Mouse (Mus musculus): Measurements from ENCODE around the gene Wdr81.
A peak's percentile ranks its signal among the peaks of the same experiment; 100 is the strongest.
"Not testable (repeated sequence)": the region's sequence is repeated elsewhere in the genome, so short reads cannot be mapped to it uniquely, and the experiment has no call there.

Gene Wdr81

DNA sequence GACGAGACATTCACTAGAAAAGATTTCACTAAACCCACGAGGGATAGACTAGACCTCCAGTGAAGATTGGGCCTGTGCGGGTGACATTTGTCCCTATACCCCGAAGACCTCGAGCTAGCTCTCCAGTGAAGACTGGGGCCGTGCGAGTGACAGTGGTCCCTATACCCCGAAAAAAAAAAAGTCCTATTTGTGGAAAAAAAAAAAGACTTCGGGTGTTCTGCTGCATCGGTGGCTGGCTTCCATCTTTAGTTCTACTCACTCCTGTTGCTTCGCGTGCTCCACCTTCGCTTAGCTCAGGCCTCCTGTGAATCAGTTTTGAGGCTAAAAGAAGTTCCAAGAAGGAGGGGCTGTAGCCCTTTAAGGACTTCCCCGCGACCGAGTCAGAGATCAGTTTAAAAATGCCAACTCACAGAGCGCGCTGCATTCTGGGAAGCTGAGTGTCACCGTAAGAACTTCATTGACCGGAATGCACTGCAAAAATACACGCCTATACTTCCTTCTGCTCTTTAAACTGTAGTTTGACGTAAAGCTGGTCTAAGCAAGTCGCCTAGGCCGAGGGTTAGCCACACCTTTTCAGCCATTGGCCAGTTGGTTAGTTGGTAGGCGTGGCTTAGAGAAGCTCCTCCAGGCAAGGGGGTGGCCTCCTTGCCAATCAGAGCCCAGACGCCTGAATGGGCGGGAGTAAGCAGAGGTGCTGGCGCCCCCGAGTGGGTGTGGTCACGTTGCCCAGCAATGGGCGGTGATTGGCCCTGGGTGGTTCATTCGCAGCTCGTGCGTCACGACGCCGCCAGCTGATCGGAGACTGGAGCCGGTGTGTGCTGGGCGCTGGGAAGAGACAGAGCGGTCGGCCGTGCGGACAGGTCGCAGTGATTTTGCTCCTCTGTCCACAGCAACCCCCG lies 6.6 kb upstream of the Wdr81 start, which contains the start of gene Tlcd2:
TSS of gene Tlcd2 (plus strand) at position 872 of the 899 bp plus-strand sequence.
- peak; percentile 99 for DNase-seq (ENCODE audit: low spot score)

DNA sequence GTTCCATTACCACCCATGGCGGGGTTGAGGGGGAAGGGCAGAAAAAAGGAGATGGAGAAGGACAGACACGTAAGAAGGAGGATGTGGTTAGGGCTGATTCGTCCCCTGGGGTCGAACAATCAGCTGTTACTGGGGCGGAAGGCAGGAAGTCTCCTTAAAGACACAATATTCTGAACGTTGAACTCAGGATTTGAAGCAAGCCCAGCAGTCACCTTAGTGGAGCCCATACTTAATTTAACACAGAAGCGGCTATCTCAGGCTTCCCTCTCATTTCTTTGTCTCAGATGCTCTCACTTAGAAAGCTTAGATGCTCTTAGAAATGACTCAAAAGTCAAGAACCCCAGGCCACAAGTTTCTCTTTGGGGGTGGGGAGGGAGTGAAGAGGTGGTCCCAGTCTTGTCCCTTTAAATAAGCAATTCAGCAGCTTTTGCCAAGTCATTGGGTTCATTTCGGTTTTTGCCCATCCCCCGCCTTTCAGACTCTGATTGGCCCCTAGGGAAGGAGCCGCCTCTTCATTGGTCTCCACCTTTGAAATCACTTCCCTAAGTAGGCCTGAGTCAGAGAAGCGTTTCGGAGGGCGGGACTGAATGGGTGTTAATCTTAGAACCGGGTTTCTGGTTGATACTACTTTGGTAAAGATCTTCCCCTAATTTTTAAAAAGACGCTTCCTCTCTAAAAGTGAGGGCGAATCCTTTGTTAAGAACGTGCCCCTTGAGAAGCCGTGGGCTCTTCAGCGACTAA lies 5.8 kb upstream of the Wdr81 start:
- DNase-seq (ENCODE audit: low spot score): peak; percentile 90

DNA sequence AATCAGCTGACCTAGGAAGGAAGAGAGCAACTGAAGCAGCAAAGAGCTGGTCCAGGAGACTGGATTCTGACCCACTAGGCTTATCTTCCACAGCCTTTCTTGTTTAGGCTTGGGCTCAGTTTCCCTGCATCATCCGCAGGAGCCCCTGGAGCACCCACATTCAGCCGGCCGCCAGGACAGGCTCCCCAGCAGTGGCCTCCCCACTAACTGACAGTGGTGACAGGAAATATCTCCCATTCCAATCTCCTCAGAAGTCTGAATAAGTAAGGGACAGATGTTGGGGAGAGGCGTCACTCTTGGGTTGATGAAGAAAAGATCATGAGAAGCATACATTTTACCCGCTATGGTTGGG lies 5.2 kb upstream of the Wdr81 start:
- DNase-seq (ENCODE audit: low spot score): no peak

DNA sequence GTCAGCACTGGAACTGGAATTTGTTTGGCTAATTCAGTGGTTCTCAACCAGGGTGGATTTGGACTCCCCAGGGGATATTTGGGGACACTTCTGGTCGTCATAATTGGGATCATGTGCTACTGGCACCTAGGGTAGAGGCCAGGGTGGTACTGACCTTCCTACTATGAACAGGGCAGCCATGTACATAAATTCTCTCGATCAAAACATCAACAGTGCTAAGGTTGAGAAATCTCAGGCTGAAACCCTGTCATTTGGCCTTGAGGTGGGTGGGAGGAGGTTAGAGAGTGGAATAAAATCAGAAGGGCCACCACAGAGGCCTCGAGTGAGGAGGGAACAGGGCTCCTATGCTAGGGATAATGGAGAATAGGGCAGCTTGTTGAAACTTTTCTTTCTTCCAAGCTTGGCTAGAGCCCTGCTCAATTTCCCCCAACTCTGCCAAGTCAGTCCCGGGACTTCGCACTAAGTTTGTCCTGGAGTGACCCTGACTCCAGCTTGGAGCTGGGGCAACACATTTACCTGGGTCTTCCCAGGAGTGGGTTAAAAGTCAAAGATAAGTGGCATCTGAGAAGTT lies 4.7 kb upstream of the Wdr81 start:
- no peak for DNase-seq (ENCODE audit: low spot score)

DNA sequence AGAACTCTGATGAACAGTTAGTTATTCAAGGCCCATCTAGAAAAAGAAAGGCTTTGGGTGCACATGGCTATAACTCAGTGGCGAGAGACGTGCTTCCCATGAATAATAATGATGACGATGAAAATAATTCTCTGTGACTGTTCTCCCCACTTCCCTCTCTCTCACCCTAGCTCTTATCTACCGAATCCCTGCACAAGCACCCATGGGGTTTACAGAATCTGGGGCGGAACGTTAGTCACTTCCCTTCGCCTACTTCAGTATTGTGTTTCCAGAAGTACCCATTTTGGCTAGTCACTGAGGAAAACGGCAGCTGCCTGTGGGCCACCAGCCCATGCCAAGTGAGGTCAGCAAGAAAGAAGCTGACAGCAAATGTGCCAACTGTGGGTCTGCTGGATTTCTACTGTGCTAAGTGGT lies 4.1 kb upstream of the Wdr81 start:
- DNase-seq (ENCODE audit: low spot score): no peak

DNA sequence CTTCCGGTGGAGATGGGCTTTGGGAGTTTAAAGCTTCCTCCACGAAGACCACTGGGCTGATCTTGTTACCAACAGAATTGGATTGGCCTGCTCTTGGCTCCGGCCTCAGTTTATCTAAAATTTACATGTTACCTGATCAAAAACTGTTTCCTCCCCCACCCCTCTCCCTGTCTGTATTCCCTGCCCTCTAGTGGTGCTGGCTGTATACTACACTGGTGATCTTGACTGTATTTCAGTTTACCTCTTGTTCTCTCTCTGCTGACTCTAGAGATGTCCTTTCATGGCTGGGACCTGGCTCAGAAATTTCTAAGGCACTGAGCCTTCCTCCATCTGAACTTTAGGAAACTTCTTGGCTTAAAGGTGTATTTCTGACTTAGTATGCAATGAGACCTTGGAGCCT lies 3.7 kb upstream of the Wdr81 start:
- DNase-seq (ENCODE audit: low spot score): peak; percentile 40

DNA sequence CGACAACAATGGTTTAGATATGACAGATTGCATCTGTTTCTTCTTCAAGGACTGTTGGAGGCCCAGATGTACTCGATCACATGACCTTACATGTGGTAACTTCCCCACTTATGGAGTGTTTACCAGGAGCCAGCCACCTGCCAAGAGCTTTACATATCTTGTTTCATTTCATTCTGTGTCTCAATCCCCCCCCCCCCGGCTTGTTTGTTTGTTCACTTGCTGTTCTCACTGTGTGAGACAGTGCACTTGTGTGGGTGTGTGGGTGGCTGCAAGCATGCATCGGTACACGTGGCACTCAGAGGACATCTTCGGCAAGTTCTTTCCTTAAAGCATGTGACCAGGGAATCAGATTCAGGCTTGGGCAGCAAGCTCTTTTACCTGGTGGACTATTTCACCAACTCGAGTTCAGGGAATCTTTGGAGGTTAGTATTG lies 1.9 kb upstream of the Wdr81 start:
- DNase-seq (ENCODE audit: low spot score): no peak

DNA sequence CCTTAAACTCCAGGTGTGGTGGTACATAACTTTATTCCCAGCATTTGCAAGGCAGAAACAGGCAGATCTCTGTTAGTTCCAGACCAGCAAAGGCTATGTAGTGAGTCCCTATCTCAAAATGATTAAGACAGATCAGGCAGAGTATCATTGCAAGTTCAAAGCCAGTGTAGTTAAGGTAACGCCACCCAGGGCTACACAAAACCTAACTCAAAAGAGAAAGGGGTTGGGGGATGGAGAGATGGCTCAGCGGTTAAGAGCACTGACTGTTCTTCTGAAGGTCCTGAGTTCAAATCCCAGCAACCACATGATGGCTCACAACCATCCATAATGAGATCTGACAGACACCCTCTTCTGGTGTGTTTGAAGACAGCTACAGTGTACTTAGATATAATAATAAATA lies 1.5 kb upstream of the Wdr81 start:
- DNase-seq (ENCODE audit: low spot score): not testable (repeated sequence)

DNA sequence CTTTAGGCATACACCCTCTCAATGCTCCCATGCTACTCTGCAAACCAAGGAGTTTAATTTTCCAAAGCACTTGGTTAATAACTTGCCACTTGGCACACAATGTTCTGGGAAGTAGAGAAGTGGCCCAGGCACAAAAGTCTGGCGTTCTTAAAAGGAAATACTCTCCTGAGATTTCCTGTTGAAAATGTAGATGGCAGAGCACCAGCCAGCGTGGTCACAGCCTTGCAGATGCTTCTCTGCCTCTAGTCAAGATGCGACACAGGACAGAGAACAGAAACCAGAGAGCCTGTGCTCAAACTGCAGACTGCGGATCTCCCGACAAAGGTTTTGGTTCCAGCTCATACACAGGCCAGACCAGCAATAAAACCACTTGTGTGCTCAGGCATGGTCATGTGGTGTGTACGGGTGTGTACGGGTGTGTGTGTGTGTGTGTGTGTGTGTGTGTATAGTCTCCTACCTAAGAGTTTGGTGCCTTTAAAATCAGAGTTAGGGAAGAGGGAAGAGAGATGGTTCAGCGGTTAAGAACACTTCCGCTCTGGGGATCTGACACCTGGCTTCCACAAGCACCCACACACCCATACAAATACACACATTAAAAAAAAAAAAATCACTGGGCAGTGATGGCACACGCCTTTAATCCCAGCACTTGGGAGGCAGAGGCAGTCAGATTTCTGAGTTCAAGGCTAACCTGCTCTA lies 672 bp upstream of the Wdr81 start:
- peak; percentile 54 for DNase-seq (ENCODE audit: low spot score)

DNA sequence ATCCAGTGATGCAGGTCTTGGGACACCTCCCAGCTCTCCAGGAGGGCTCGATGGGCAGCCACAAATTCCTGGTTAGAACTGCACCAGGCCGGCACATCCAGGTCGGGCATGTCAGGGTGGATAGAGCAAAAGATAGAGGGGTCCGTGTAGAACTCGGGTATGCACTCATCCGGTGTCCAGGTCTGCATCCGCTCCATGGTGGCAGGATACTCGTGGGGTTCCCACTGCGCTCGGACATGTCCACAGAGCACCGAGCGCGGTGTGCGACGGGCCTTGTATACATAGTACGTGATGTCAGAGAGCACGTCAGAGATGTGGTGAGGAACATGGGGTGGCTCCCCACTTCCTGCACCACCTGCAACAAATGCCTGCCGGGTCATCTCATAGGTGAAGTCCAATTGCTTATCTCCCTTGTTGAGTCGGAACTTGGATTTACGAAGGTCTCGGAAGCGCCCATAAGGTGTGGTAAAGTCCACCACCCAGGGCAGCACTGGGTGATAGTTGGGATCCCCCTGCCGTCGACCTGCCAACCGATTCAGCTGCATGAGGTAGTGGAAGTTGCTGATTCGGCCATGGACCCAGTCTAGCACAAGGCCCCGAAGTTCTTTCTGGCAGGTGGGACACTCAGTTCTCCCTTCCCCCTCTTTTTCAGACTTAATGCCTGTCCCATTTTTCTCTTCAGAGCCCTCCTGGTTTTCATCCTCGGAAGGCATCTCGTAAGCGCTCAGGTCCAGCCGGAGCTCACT lies 1.5 kb downstream of the Wdr81 start:
- DNase-seq (ENCODE audit: low spot score): no peak

DNA sequence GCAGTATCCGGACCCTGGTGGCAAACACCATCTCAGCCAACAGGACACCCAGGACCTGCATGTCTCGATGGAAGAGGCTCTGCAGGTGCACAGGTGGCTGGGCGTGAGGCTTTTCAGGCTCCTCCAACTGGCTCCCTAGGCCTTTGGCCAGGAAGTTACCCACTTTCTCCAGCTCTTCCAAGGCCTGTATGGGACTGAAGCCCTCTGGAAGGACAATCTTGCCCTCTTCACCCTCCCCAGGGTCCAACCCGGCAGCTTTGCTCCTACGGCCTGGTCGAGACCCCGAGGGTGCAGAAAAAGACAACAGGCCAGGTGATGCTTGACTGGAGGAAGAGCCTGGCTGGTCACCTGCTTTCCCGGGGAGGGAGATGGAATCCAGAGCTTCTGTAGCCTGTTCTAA lies 2.4 kb downstream of the Wdr81 start:
- DNase-seq (ENCODE audit: low spot score): no peak

DNA sequence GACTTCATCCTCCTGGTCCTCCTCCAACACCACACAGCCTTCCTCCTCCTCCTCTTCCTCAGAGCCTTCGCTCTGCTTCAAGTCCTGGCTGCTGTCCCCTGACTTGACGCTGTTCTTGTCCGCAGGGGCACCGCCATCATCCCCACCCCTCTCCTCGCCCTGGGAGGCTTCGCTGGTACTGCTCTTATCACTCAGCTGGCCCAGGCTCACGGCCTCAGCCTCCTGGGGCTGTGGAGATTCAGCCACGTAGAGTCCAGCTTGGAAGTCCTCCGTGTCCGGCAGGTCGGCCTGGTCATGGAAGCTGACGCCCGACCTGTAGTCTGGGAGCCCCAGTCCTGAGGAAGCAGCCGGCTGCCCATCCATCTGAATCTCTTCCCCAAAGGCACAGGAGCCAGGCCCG lies 3.6 kb downstream of the Wdr81 start:
- DNase-seq (ENCODE audit: low spot score): no peak

DNA sequence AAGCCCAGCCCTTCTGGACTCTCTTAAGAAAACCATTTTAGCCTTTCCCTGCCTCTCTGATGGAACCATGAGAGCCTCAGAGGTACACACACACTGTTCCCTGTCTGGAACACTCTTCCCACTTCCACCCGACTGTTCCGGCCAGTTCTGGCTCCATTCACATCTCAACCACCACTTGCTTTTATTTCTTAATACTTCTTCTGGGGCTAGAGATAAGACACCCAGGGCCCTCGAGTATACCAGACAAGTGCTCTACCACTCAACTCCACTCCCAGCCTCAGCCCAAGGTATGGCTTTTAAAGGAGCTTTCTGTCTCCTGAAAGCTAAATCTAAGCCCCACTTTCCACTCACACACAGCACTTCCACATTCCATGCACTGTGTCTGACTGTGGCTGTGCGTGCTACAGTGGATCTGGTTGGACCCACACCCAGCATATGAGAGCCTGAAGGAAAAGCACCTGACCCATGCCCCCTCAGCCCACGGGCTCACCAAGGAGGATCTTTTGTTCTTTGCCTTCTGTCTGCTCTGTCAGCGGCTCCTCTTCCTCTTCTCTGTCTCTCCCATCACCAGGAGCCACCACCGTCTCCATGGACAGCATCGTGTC lies 4.1 kb downstream of the Wdr81 start:
- no peak for DNase-seq (ENCODE audit: low spot score)

DNA sequence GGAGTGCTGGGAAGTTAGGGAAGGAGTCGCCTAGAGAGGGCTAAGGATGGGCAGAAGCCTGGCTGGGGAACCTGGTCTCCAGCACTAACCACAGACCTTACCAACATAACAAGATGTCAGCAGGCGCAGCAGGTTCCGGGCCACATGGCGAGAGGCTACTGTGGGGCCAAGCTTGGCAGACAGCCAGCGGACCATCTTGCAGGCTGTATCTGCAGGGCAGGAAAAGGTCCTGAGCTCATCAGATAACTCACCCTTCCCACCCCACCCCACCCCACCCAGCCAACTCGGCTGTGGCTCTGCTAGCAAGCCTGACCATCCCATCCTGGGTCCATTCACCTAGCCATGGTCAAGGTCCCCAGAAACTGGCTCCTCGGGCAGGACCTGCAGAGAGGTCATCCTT lies 4.8 kb downstream of the Wdr81 start:
- DNase-seq (ENCODE audit: low spot score): peak; percentile 75

DNA sequence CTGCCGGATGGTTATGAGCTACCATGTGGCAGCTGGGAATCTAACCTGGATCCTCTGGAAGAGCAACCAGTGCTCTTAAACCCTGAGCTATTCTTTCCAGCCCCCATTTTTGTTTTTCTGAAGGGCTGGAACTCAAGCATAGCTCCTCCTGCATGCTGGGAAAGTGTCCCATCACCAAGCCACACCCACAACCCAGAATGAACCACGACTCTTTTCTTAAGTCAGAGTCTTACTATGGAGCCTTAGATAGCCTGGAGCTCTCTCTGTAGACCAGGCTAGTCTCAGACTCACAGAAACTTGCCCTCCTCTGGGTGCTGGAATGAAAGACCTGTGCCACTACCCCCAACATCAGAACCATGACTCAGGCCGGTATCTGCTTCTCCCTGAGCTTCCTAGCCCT lies 5.9 kb downstream of the Wdr81 start:
- DNase-seq (ENCODE audit: low spot score): no peak

DNA sequence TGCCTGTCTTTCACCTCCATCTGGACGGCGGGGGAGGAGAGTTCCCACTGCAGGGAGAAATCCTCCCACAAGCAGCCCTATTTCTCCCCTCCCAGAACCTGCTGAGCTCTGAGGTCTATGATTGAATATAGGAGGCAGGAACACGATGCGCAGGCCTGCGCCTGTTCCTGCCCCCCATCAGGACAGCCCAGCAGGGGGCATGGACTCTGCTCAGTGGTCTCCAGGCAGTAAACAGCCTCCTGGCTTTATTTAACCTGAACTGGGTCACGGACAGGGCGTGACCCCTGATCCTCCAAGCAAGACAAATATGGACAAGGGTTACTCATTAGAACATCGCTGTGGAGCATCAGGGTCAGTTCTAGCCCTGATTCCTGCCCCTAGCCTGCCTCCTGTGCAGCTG lies 10.8 kb downstream of the Wdr81 start:
- no peak for DNase-seq (ENCODE audit: low spot score)

DNA sequence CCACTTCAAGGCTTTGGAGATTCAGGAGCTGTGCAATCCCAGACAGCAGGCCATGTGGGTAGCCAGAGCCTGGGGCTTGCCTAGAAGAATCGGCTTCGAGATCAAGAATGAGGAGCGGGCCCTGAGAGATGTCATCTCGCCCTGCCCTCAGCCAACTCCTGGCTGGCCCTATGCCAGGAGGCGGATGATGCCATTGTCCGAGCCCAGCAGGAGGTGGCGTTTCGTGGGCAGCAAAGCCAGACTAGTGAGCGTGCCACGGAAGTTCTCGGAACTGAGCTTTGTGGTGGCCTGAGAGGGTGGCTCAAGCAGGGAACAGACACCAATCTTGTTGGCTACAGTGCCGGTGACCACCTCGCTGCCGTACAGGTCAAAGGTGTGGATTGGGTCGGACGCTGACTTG lies 12.9 kb downstream of the Wdr81 start:
- no peak for DNase-seq (ENCODE audit: low spot score)

DNA sequence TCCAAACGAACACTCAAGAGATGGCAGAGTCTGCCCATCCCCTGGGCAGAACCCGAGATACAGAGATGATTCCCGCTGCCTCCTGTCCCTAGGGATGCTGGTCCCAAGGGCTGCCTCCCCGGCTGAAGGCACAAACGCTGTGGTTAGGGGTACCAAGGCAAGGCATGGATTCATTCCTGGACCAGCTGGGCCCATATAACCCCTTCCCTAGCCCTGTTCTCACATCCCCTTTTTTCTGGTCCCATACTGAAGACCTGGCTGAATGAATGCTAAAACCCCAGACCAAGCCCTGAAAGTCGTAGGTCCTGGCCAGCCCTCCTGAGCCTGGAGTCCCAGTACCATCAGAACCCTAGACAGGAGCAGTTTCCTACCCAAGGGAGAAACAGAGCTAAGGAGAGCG lies 13.5 kb downstream of the Wdr81 start:
- DNase-seq (ENCODE audit: low spot score): no peak

DNA sequence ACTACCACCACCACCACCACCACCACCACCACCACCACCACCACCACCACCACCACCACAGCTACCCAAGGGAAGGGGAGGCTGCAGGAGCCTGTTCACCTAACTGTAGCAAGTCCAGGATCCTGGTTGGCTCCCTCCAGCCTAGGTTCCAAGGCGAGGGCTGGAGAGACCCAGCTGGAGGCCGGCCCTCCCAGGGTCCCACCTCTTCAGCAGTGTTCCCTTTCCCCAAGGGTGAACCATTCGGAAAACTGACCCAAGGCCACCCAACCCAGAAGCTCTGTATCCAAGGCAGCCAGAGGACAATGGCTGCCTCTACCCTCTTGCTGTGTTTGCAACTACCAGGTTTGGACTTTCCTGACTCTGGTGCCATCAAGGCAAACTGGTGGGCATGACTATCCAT lies 14.6 kb downstream of the Wdr81 start:
- no peak for DNase-seq (ENCODE audit: low spot score)

DNA sequence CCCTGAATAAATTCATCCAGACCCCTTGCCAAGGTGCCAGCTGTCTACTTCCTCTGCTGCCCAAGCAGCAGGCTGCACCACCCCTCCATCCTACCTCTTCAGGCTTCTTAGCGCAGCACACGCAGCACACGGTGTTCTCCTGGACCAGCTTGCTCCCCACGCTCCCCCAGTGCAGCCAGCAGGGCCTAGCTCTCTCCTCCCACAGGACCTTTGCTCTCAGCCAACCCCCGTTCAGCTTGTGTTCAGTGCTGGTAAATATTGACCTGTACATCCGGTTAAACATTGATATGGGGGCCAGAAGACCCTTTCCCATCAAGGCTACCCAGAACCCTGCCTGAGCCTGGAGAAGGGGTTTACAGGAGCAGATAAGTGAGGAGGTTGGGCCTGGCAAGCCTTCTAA lies 15.2 kb downstream of the Wdr81 start, which contains the start of gene Serpinf2:
TSS of gene Serpinf2 (minus strand) at position 229 of the 400 bp plus-strand sequence.
- no peak for DNase-seq (ENCODE audit: low spot score)

DNA sequence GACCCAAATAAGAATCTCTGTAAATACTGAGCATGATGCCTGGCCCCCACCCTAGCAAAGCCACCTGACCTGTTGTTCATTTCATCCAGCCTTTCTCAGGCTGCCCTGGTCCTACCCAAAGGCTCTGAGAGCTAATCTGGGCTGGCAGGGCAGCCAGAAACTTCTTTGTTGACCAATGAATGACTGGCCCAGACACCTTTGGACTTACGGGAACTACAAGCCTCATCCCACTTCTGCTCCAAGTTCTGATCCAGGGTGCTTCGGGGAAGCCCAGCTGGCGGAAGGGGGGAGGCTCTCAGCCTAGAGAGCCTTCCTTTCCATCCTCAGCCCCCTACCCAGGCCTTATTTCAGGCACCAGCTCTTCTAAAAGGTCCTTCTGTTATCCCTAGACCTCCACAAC lies 15.7 kb downstream of the Wdr81 start:
- DNase-seq (ENCODE audit: low spot score): no peak

Data from MN1 (cell line).